Mouse (Mus musculus) central nervous system, embryonic 18 days (tissue): ENCODE results near the gene Fbxl16. TPM values are rescaled to one million over a fixed set of nuclear protein-coding genes. Genes with fewer than 3 reads are reported as not detected.

Experiments
- polyA plus RNA-seq: library from polyadenylated mRNA; depleted of rRNA; stranded (reverse); fragments of >200 nt; gene quantifications from 2 replicates; pipeline ENCODE4 v1.2.3, GENCODE M21; 2012; rRNA removed

Fbxl16 gene
- polyA plus RNA-seq, result 79.5 and 95.0 TPM in 2 replicates

DNA sequence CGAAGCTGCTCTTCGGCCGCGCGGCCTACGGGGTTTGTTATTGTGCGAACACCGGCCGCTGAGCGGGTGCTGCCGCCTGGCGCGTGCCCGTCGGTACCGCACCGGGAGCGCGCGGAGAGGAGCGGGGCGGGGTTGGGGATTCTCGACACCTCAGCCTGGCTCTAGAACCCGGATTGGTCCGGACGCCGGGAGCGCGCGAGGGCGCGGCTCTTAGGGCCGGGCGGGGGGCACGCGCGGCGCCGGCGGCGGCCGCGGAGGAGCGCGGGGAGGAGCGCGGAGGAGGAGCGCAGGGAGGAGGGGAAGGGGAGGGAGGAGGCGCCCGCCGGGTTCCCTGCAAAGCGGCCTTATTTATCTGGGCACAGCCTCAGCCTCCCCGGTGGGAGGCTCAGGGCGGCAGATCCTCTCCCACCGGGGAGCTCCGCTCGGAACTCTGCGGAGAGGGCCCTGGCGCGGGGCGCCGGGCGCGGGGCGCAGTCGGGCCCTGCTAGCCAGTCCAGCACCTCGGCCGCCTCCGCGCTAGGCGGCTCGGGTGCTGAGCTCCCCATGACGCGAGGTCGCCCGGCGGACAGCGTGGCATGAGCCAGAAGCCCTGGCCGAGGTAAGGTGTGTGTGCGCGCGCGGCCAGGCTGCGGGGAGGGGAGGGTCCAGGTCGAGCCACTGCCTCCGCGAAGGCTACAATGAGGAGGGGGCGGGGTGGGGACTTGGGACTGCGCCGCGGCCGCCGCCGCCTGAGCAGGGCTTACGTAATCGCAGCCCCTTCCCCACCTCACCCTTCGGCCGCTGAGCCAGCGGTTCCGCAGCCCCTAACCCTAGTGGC lies at the start of gene Fbxl16:
Gene Fbxl16 (plus strand): TSS at position 297 of the 817 bp plus-strand sequence.

DNA sequence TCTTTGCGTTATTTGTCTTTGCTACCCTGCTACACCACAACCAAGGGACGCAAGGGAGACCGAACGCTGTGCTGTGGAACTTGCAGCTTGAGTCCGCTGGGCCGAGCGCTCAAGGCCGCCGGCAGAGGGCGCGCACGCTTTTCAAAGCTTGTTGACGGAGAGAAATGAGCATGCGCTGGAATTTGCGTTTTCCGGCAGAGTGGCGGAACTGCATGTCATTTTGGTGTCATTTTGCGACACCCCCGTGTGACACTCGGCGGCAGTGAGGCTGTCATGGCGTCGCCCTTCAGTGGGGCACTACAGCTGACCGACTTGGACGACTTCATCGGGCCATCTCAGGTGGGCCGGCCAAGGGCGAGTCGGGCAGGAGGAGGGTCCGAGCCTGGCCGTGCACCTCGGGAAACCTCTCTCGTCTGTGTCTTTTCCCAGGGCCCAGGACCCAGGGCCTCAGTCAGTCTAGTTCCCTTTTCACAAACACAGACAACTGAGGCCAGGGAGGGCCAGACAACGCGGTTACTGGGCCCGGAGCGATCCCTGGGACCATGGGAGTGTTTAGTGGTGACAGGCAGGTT lies 35.2 kb upstream of the Fbxl16 start, which contains the start of gene Narfl:
Gene Narfl (plus strand): TSS at position 228 of the 572 bp plus-strand sequence.

DNA sequence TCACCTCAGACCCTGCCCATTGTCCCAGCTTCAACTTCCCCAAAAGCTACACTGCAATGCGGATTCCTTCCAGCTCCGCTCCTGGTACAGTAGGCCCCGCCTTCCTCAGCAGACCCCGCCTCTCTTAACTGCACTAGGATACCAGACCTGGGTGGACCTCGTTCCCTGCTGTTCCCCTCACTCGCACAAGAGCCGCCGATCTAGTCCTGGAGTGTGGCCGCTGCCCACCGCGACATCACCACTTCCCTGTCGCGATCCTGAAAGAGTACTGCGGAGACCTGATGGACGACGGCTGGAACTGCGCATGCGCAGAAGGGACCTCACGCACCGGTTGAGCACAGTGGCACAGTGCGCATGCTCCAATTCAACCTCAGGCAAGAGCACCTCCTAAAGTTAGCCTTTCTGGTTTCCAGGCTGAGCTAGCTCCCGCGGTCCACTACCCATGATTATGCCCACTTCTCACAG lies 23.6 kb upstream of the Fbxl16 start, which contains the start of gene Haghl:
Gene Haghl (minus strand): TSS at position 393 of the 465 bp plus-strand sequence.

DNA sequence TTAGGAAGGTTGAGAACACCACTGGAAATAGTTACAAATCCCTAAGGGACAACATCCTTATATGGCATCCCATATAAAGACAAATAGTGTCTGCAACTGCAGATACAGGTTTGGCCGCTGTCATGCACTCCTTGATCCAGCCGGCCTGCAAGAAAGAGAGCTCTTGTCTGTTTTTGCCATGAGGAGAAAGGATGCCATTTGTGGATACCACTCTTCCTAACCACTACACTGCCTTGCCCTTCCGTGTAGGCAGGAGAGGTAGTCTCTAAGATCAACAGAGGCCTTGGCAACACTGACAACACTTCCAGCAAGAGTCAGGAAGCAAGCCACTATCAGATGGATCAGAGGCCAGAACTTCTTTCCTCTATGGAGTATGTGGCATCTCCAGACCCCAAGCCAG lies 22.6 kb upstream of the Fbxl16 start, which contains the start of gene Ccdc78:
Gene Ccdc78 (plus strand): TSS at position 301 of the 400 bp plus-strand sequence.

DNA sequence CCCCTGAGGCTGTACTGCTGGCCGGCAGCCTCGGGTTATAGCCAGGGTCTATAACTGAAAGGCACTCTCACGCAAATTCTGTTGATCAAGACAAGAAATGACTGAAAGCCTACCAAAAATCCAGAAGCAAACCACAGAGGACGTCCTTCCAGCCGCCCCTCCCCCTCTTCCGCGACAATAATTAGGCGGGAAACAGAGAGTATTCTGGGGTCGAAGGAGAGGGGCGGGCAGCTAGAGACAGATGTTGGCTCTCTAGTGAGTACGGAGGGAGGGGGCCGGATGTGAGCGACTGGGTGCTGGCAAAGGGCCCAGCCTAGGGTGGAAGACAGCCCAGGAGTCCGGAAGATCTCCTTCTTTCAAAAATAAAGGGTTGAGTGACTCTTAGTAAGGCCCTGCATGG lies 16.3 kb upstream of the Fbxl16 start, which contains the start of gene Fam173a:
Gene Fam173a (minus strand): TSS at position 287 of the 400 bp plus-strand sequence.

DNA sequence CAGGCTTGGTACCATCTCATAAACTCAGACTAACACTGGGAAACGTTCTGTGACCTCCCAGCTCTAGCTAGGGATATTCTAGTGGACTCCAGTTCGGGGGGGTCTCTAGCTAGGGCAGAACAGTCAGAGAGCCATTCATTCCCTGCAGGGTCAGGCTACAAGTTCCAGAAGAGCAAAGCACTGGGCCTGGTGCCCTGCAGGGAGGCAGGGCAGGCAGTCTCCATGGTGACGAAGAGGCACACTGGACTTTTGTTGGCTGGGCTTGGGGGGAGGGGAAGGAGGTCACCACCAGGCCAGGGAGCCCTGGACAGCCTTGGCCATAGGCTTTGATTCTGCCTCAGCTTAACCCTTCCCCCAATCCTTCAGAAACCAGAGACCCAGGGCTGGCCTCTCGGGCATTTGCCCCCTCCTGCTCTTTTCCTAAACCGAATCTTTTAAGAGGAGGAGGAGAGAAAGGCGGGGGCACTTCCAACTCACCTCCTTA lies 13.2 kb upstream of the Fbxl16 start, which contains the start of gene AC134908.4:
Gene AC134908.4 (minus strand): TSS at position 51 of the 484 bp plus-strand sequence.

DNA sequence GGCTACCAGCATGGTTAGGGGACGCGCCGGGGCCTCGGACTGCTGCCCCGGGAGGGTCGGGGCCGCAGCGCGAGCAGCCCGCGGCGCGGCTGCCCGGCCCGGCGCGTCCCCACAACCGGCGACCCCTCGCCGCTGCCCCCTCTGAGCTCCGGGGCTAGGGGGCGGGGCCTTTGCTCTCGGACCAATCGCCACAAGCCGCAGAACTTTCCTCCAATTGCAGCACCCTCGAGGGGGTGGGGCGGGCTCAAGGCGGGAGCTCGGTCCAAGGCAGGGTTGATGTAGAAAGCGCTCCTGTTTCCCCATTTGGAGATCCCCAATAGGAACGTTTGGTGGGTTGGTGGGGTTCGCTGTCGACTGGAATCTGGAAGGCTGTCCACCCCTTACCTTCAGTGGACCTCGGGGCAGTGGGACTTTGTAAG lies 11.9 kb upstream of the Fbxl16 start, which contains the start of gene Metrn:
Gene Metrn (minus strand): TSS at position 186 of the 419 bp plus-strand sequence.

DNA sequence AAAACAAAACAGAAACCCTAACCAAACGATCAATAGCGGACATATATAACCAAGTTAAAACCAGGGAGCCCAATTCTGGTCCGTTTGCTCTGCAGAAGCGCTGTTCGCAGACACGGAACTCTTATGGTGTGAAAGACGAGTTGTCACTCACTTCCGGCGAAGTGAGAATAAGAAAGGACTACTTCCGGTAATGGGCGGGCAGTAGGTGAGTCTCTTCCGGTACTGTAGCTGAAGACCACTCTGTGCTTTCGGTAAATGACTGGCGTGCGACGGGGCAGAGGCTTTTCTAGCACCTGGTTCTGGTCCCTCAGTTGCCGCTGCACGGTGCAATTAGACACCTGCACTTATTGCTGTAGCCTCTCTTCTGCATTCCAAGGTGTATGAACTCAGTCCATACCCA lies 14.6 kb downstream of the Fbxl16 start, which contains the start of gene Wdr24:
Gene Wdr24 (plus strand): TSS at position 176 of the 400 bp plus-strand sequence.

DNA sequence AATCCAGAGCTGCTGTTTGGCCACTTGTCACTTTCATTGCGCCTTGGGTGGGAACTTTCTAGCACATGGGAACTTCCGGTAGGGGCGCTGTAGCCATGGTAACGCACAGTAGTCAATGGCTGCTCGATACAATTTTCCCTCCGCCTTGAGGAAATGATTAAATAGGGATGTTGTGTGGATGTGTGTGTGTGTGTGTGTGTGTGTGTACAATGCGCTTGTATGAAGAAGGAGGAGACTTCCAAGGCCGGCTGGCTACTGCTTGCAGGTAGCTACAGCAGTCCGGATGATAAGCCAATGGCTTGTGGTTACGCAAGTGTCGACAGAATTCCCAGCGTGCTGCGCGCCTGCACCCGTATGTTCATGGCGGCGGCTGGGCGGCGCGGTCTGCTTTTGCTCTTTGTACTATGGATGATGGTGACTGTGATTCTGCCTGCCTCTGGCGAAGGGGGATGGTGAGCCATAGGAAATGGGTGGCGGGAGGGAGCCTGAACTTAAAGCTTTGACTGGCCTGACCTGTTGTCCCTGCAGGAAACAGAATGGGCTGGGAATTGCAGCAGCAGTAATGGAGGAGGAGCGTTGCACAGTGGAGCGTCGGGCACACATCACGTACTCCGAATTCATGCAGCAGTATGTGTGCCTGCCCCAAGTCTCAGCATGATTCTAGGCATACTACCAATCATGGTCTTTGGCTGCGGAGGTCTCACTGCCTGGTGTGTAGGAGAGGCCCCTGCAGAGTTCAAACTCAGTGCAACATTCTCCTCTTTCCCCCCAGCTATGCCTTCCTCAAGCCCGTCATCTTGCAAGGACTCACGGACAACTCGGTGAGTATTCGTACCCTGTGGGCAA lies 20.1 kb downstream of the Fbxl16 start, which contains the start of gene Jmjd8:
Gene Jmjd8 (plus strand): TSS at position 156 of the 846 bp plus-strand sequence.

DNA sequence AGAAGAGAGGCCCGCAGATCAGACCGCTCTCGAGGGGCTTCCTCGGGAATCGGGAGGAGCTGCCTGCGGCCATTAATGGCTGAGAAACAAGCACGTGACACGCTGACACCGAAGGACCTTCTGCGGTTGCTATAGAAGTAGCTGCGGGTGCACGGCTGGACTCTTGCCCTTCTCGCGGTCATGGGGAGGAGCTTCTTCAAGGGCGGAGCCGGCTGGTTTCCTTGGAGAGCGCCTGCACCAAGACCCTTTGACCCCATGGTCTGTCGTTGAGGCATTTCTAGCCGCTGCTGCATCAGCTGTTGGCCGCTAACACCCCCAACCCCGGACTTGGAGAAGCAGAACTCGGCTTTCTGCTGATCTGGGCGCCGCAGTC lies 24.4 kb downstream of the Fbxl16 start, which contains the start of gene Stub1:
Gene Stub1 (minus strand): TSS at position 114 of the 373 bp plus-strand sequence.

DNA sequence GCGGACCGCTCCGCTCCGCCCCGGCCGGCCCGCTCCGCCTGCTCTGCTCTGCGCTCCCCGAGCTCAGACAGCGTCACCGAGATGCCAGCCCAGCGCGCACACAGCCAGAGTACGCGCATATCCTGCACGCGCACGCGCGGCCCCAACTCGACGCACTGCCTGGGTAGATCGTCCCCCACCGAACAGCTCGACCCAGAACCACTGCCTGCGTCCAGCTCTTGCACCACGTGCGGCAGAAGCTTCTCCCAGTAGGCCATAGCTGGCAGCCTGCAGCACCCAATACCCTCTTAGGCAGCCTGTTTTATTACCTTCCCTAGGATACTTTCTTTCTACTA lies 28.2 kb downstream of the Fbxl16 start, which contains the start of gene Rhbdl1:
Gene Rhbdl1 (minus strand): TSS at position 220 of the 335 bp plus-strand sequence.

DNA sequence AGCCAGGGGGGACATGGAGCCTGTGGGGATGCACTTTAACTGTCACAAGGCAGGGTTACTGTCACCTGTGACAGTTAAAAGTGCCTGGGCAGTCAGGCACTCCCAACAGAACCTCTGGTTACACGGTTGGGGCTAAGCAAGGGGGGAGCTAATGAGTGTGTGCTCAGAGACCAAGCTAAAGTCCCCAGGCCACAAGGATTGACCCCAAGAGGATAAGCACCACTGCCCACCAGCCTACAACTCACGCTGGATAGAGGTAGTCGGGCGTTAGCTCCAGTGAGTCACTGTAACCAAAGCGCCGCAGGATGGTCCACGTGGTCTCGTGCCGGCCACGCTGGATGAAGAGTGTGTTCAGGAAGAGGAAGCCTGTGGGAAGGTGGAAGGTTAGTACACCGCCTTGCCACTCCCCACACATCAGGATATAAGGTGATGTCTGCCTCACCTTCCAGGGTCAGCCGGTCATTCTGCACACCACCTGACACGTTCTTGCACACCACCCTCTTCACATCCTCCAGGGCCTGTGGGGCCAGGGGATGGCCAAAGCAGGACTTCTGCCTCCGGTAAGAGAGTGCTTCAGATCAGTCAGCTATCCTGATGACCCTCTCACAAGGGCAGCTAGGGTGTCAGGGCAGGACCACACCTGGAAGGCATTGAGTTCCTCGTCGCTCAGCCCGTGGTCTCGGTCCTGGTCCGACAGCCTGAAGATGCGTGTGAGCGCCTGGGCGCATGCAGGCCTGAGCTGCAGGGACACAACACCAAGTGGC lies 32.4 kb downstream of the Fbxl16 start, which contains the start of gene Gm20683:
Gene Gm20683 (minus strand): TSS at position 647 of the 764 bp plus-strand sequence.

DNA sequence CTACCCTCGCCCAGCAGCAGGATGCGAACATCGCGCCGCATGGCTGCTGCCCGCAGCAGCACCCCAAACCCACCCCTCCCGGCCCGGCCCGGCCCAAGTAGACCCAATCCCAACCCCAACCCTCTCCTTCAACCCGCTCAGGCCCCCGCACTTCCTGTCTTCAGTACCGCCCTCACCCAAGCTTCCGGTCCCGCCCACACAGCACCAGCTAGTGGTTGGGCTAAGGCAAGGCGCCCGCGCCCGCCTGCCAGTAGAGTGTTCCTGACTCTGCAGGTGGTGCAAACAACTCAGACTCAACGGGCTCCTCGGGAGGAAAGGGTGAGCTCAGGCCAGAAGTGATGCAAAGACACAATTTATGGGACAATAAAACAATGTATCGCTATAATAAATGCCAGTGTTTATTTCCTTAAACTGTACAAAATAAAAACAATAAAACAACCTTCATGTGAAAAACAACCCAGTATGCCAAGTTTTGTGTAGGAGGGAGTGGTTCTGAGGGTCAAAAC lies 35.6 kb downstream of the Fbxl16 start, which contains the start of gene Rhot2:
Gene Rhot2 (minus strand): TSS at position 456 of the 506 bp plus-strand sequence.

DNA sequence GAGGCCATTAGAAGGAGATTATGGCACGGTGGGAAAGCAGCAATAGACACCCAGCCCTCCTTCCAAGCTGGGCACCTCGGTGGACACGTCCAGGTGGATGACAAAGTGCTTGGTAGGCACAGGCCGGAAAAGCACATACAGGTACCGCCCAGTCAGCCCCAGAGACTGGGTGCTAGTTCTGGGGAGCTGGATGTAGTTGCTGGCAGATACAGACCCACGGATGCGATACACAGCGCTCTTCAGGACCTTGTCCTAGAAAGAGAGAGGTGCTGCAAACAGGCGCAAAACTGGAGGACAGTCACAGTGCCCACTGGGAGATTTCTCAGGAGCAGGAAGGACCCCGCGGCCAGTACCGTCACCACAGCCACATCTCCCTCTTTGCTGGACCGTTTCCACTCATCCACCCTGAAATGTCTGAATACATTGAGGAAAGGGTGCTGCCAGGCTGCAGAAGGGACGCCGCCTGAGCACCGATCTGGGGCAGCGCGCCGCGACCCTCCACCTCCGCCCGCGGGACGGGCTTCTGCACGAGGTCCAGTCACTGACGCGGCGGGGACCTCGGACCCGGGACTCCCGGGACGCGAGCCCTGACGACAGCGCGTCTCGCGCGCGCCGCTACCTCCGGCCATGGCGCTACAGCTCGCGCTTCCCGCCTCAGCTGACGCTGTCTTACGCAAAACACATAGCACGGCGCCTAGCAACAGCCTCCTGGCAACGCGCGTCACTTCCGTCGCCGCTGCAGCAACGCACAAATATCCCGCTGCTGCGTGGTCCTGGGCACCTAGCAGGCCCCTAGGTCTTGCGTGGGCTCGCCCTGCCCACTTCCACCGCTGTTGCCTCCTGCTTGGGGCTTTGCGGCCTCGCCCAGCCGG lies 52.2 kb downstream of the Fbxl16 start, which contains the start of gene Wdr90:
Gene Wdr90 (minus strand): TSS at position 670 of the 872 bp plus-strand sequence.

DNA sequence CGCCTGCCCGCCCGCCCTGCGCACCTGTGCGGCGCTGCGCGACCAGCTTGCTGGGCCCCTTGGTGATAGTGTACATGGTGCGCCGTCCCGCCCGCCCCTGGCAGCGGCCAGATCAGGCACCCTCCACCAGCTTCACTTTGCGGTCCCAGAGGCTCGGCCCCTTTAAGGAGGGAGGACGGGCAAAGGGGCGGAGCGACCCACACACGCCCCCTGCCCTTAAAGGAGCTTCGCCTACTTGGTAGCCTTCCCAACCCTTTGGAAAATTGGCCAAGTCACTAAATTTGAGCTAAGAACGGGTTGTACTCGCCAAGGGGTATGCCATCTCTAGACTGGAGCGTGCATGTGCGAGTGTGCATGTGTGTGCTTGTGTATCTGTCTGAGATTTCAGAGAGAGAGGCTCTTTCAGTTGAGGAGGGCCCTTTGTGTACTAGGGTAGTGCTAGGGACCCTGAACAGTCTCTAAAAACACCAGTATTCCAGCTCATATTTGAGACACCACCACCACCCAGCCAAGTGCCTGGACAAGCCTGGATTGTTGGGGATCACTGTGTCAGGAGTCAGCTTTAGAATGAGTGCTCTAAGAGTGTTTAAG lies 59.8 kb downstream of the Fbxl16 start, which contains the start of gene Mcrip2:
Gene Mcrip2 (minus strand): TSS at position 164 of the 591 bp plus-strand sequence.

